Mouse (Mus musculus) forelimb bud, embryonic 11.5 days (tissue): Measurements from ENCODE around the gene Hrh3.

Experiments used
- DNase-seq: peaks from one replicate; pipeline ENCODE4 v3.0.0-alpha.2; 2012; ENCODE audit warnings: low read depth, low spot score

Gene Hrh3

GRCm38 (mm10) chr2:180103978-180104658 lies at the start of gene Hrh3:
Hrh3 (minus strand) TSS chr2:180104488.
- peak; percentile 59 for DNase-seq

DNA sequence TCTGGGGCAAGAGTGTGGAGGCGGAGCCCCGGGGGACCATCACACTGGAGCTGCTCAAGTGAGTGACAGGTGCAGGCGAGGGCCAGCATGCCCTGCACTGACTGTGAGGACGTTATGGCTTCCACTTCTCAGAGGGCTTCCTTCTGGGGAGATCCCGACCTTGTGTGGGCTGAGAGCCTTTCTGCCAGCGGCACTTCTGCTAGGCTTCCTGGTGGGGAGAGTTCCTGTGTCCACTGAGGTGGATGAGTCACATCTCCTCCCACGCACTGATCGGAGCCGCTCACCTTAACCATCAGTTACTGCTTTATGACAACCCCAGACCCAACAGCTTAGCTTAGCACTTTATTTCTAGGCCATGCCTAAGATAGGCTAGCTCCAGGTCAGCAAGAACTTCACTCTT lies 44.3 kb upstream of the Hrh3 start:
- no peak for DNase-seq

DNA sequence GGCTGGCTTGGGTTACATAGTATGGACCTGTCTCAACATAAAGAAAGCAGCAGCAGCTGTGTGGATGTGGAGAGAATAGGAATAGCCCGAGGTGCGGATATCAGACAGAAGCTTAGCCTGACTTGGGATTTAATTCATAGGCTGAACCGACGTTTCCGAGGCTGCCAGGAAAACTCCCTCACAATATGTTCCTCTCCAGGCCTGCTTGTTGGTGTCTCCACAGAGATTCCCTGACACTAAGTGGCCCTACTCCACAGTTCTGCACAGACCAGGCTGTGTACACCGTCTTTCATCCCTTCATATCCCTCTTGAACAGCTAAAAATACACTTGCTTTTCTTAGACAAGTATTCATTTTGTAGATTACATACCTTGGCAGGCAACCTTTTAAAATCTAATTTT lies 43.1 kb upstream of the Hrh3 start:
- DNase-seq = no peak

DNA sequence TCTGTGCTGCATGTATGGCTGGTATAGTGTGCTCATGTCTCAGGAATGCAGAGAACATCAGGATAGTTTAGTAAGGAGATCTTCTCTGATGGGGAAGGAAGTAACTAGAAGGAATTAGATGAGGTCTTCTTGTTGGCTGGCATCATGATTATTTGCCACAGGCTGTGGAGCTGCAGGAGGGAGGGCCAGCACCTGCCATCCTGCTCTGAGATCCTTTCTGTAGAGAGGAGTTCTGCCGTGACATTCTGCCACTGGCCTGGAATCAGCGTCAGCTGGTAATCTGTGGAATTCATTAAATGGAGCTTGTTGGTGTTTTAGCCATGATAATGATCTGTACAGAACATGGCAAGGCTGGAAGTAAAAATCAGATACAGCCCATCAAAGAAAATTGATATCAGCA lies 41.8 kb upstream of the Hrh3 start:
- no peak for DNase-seq

GRCm38 (mm10) chr2:180135414-180135813 lies 31.1 kb upstream of the Hrh3 start:
- DNase-seq = no peak

DNA sequence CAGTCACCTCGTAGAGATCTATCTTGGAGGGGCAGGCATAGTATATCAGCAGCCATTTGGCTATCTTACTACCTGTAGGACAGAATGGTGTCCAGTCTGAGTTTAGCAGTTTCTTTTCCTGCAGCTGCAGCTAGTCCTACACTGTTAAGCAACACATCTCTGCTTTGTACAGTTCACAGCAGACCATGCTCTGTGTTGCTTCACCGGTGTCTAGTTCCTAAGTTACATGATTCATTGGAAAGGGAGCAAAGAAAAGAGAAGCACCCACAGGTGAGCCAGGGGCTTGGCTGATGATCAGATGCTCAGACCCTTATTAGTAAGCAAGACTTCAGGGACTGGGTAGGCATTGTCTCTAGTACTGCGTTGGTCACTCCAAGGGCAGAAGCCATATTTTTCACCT lies 29.6 kb upstream of the Hrh3 start:
- DNase-seq = no peak

DNA sequence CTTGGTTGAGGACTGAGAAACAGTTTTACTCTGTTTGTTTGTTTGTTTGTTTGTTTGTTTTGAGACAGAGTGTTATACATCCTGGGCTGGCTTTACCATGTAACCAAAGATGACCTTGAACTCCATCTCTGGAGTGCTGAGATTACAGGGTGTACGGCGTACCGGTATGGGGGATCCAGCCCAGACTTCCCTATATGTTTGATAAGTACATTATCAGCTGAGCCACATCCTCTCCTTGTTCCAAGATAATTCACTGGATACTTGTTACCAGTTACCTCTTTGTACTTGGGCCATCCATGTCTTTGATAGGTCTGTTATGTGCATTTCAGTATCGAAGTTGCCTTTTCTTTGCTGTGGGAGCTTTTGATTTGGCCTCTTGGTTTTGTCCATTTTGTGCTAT lies 28.9 kb upstream of the Hrh3 start:
- DNase-seq = no peak

- DNase-seq = no peak
Observed at GRCm38 (mm10) chr2:180127675-180128074, 23.4 kb upstream of the Hrh3 start.

- DNase-seq = no peak
Observed at GRCm38 (mm10) chr2:180126195-180126594, 21.9 kb upstream of the Hrh3 start.

GRCm38 (mm10) chr2:180124192-180124591 lies 19.9 kb upstream of the Hrh3 start:
- DNase-seq = no peak

DNA sequence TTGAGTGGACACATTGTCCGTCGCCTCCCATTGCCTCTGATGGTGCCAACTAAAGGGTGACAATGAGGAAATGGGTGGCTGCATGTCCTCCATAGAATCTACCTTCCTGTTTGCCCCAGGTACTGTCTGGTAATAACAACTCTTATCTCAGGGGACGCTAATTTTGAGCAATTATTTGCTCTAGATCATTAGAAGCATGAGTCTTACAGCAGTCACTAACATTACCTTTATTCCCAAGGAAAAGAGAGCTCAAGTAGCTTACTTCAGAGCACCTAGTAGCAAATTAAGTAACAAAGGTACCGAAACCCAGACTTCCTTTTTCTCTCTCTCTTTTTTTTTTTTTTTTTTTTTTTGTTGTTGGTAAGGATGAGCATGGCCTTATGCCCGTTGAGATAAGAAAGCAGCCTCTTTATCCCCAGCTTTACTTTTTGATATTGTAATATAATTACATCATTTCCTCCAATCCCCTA lies 16.0 kb upstream of the Hrh3 start:
- no peak for DNase-seq

DNA sequence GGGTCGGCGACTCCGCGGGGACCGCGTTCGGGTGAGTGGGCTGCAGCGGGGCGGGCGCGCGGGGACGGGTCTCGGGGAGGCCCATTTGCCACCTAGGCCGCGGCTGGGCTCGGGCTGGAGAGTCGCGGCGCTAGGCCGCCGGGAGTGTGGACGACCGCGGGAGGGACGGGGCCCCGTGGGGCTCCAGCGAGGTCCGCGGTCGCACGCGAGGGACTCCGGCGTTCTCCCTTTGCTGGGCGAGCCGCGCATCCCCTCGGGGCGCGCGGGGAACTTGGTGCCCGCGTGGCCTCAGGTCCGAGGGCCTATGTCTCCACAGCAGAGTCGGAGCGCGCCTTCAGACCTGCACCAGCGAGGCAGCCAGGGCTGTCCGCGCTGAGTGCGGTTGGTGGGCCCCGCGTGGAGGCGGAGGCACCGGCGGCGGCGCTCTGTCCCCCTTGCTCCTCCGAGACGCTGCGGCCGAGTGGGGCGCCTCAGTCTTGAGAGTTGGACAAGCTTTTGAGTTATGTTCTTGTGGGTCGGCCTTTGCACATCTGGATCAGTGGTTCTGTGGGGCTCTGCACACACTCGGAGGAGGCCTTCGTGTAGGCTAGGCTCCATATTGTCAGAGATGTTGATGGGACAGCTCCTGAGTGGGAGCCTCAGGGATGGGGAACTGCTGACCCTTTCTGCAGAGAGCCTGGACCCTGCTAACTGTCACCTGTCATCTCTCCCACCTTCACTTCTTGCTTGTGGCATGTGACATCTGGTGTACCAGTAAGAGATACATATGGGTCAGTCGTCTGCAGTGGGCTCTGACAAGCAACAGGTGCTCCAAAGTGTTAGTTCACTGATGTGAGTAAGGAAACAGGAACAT lies 15.4 kb upstream of the Hrh3 start:
- peak; percentile 35 for DNase-seq

- DNase-seq = peak; percentile 98
Observed at GRCm38 (mm10) chr2:180118661-180119438, 14.6 kb upstream of the Hrh3 start, which contains the start of gene Osbpl2. Osbpl2 (plus strand) TSS chr2:180119306.

GRCm38 (mm10) chr2:180117485-180118194 lies 13.4 kb upstream of the Hrh3 start:
- DNase-seq = no peak

DNA sequence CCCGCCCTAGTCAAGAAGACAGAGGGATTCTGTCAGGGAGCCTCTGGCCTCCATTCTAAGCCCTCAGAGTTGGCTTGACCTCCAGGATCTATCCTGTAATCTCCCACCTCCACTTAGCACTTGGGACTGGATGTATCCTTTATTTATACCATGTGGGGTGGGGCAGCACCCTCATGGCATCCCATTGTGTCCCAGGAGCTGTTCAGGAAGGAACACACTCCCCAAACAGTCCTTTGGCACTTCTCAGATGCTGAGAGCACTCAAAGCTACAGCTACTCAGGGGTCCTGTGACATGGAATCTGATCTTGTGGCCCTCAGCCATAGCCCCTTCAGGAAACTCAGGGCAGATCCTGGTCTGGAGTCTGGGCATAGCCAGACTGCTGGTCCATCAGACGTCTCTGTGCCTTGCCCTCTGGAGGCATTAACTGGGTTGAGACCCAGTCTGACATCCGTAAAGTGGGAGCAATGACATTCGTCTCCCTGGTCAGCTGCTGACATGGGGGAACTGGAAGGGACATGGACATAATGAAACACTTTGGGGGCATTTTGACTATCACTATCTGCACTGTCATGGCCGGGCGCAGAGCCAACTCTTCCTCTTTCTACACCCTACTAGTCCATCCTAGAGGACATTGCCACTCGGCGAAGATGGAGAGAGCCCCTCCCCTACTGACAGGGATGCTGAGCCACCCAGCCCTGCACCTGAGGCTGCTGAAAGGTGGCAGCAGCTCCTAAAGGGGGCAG lies 12.6 kb upstream of the Hrh3 start:
- no peak for DNase-seq

- DNase-seq = no peak
Observed at GRCm38 (mm10) chr2:180116081-180116493, 11.8 kb upstream of the Hrh3 start.

- DNase-seq = no peak
Observed at GRCm38 (mm10) chr2:180115279-180115678, 11.0 kb upstream of the Hrh3 start.

- no peak for DNase-seq
Observed at GRCm38 (mm10) chr2:180113909-180114890, 9.9 kb upstream of the Hrh3 start.

DNA sequence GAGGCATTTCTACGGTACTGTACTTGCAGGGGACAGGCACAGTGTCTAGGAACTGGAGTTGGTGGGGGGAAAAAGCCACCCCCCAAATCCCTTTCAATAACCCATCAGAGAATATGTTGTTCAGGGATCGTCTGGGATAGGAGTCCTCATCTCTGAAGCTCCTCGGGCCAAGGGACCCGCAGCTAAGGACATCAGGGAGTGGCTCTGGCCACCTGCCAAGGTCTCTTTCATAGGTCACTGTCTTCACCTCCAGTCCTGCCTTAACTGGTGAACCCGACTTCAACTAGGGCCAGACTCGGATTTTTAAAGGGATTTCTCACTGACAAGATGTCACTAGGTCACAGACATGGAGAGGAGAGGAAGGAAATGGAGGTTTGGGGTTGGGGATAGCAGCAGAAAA lies 4.0 kb upstream of the Hrh3 start:
- DNase-seq = no peak

DNA sequence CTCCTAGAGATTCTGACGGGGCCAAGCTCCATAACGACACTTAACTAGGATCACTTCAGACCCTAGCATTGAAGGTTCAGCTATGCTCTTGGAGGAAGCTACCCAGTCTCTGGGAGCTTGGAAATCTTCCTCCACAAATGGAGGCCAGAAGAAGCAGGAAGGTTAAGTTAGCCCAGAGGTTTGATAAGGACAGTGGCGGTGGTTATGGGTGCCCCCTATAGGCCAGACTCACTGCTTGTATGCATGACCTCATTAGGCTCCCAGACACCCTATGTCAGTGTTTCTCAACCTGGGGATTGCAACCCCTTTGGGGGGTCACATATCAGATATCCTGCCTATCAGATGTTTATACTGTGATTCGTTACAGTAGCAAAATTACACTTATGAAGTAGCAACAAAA lies 2.8 kb upstream of the Hrh3 start:
- no peak for DNase-seq
